Mouse (Mus musculus): ENCODE data around the gene Tesmin. TPM values are rescaled to one million over a fixed set of nuclear protein-coding genes. Genes with fewer than 3 reads are reported as not detected.
A peak's percentile ranks its signal among the peaks of the same experiment; 100 is the strongest.

Tesmin gene
- polyA plus RNA-seq, 1 experiment from 2014 or later = 0.35 TPM

DNA sequence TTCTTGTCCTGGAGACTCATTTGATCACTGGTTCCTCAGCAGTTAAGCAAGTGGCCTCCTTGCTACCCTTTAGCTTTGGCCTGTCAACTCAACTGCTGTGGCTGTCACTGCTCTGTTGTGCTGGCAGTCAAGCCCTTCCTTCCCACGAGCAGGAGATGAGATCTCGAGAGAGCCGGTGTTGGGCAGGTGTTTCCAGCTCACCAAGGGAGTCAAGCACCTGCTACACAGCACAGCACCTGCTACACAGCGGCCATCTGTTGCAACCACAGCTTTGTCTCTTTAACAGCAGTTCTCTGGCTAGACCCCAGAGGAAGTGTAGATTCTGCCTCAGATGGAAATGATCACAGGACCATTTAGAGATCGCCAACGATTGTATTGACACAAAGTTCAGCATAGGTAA, 63.0 kb downstream of the Tesmin start:
- H3K9ac ChIP-seq (replicated peaks) = no peak overlapping the region
- H3K4me1 ChIP-seq (replicated peaks) = no peaks in the 10 kb centered on the region; the same call in 1 of the 2 replicates
- peaks cover 35% of the 10 kb centered on the region for H3K36me3 ChIP-seq
- H3K27me3 ChIP-seq = no peaks in the 10 kb centered on the region
- H3K27ac ChIP-seq = peak overlapping the region; percentile 4; the same call in 1 of the 2 replicates
- peak; percentile 59 for ATAC-seq
- WGBS = 67% methylated on average over 6 of the region's 6 CpGs
- H3K9me3 ChIP-seq = no peaks in the 10 kb centered on the region
- no peak overlapping the region for H3K4me3 ChIP-seq (replicated peaks)
- no peak overlapping the region for H3K4me2 ChIP-seq (replicated peaks)

Other genes with a start within 250 kb of the Tesmin start
- gene Mrpl21, start 106.0 kb upstream of the Tesmin start, polyA plus RNA-seq (2015; fragmentation: Nextera tagmentation; extraction: Ambion mirVana) = 111 and 118 TPM in 2 replicates
- 11.6 and 11.9 TPM in 2 replicates for gene Ighmbp2, start 105.8 kb upstream of the Tesmin start, polyA plus RNA-seq (2015; fragmentation: Nextera tagmentation; extraction: Ambion mirVana)
- 12.9 TPM in 2 replicates for gene Cpt1a, start 66.5 kb upstream of the Tesmin start, polyA plus RNA-seq (2015; fragmentation: Nextera tagmentation; extraction: Ambion mirVana)
- 4.0 and 4.7 TPM in 2 replicates for gene Gal, start 25.7 kb downstream of the Tesmin start, polyA plus RNA-seq (2015; fragmentation: Nextera tagmentation; extraction: Ambion mirVana)
- 71.1 and 71.9 TPM in 2 replicates for gene Ppp6r3, start 186.9 kb downstream of the Tesmin start, polyA plus RNA-seq (2015; fragmentation: Nextera tagmentation; extraction: Ambion mirVana)